Mouse (Mus musculus) layer of hippocampus, adult 2 months (tissue): ENCODE results near the gene Trappc10. TPM values are rescaled to one million over a fixed set of nuclear protein-coding genes. Genes with fewer than 3 reads are reported as not detected.

Source experiments
- DNase-seq, 2 experiments: peaks; one replicate each; pipeline ENCODE4 v3.0.0; 2022; ENCODE audit warnings: low spot score in 2 of 2
- H3K27ac ChIP-seq: fragments of 200-600 bp; 2 replicates; pipeline ENCODE4 v1.8.1; 2022
- H3K4me3 ChIP-seq: fragments of 200-600 bp; 2 replicates; pipeline ENCODE4 v1.8.1; 2022; ENCODE audit warnings: mild to moderate bottlenecking
- CTCF ChIP-seq: fragments of 200-600 bp; conservative IDR thresholded peaks from 2 replicates; pipeline ENCODE4 v1.8.1; 2022; ENCODE audit warnings: antibody characterized with exemption, mild to moderate bottlenecking, moderate library complexity
- total RNA-seq, 2 experiments: library from RNA; stranded (reverse); gene quantifications; 2 replicates each; pipeline ENCODE4 v1.2.3; 2021

The Trappc10 gene
- total RNA-seq, 2 experiments from 2014 or later, result 83.4 to 84.1 TPM

DNA sequence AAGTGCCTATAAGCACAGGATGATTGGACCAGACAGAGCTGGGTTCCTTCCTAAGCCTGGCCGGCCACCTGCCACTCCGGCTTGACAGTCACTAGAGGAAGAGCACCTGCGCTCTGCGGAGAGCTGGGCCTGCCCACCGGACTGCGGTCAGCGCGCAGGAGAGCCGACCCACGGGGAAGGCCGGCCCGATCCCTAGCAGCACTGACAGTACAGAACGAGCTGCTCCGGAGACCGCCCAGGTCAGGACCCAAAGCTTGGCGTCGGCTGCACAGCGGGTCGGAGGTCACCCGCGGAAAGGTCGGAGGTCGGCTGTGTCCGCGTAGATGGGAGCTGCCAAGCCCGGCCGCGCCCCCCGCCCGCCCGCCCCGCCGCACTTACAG lies 393 bp downstream of the Trappc10 start:
- H3K4me3 ChIP-seq, result peak overlapping the region; percentile 80
- TF ChIP-seq CTCF, result no peak
- H3K27ac ChIP-seq, result peak overlapping the region; percentile 97
- no peak for DNase-seq

DNA sequence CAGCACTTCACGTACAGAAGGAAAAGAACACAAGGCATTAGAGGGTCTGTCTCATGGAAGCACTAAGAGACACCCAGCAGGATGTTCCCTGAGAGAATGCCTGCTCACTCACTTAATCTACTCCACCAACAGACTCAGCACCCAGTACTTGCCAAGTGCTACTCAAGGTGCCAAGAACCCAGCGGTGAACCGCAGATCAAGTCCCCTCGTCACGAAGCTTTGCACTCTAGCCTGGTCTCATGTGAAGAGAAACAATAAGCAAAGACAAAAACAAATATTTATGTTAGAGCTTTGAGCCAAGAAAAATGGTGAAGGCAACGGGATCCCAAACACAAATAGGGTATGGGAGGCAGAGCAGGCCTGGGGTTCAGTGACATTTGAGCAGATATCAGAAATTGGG lies 5.5 kb downstream of the Trappc10 start:
- no peak for TF ChIP-seq CTCF
- H3K27ac ChIP-seq, result peak overlapping the region; percentile 51
- no peak overlapping the region for H3K4me3 ChIP-seq
- no peak for DNase-seq

DNA sequence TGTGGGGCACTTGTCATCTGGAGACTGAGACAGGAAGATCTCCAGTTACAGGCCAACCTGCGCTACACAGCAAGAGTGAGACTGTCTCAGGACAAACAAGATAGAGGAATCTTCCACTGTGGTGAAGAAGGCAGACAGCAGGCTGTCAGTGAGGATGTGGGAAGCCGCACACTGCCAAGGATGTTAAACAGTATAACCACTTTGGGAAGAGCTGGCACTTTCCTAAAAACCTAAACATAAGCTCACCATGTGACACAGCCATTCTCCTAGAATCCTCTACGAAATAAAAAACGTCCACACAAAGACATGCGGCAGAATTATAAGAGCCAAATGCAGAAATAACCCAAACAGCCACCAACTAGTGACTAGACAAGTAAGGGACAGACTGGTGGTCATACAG lies 6.1 kb downstream of the Trappc10 start:
- peak overlapping the region; percentile 51; the same call in 1 of the 2 replicates for H3K27ac ChIP-seq
- DNase-seq, result no peak
- H3K4me3 ChIP-seq, result no peak overlapping the region
- TF ChIP-seq CTCF, result no peak

DNA sequence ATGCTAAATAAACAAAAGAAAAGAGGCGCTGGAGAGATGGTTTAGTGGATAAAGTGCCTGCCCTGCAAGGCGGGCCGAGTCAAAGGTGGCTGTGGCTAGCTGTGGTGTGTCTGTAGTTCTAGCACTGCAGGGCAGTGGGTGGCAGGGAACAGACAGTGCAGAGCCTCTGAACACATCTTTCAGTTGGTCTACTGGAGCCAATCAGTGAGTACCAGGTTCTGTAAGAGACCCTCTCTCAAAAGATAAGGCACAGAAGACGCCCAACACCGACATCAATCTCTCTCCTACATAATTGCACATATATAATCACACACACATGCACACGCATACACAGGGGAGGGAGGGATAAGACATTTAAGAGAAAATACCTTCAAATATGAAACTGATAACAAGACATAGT lies 6.6 kb downstream of the Trappc10 start:
- Histone ChIP-seq H3K4me3 (no peak overlapping the region), H3K27ac (peak overlapping the region; percentile 75; the same call in 1 of the 2 replicates)
- DNase-seq, result no peak
- no peak for TF ChIP-seq CTCF

DNA sequence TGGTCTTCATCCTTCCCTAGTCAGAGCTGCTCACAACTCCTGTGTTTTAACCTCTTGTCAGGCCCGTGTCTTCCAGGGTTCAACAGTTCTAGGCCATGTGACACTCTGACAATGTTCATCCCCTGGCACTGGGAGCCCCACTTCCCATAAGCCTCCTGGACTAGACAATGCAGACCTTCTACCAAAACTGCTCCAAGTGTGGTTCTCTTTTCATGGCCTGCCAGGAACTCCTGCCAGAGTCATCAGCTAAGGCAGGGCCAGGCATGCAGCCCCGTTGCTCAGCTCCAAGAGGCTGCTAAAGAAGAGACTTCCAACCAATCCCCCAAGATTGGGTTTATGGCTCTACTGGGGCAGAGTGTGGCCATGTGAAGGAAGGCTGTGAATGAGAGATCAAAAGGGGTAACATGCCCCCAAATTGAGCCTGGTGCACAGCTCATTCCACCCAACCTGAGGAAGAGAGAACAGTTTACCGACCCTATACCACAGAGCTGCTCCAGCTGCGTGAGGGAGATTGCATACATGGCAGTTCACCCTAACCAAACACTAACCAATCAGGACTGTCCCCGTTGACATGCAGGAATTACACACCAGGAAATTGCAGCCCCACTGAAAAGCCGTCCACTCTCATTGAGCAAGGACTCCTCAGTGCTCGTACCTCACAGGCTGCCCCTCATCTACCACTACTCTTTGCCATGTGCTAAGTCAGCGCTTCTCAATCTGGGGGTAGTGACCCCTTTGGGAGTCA lies 7.4 kb downstream of the Trappc10 start:
- DNase-seq, result peak in 1 of 2 experiments; percentile 32
- no peak overlapping the region for H3K4me3 ChIP-seq
- TF ChIP-seq CTCF, result no peak
- peak overlapping the region; percentile 75 for H3K27ac ChIP-seq

DNA sequence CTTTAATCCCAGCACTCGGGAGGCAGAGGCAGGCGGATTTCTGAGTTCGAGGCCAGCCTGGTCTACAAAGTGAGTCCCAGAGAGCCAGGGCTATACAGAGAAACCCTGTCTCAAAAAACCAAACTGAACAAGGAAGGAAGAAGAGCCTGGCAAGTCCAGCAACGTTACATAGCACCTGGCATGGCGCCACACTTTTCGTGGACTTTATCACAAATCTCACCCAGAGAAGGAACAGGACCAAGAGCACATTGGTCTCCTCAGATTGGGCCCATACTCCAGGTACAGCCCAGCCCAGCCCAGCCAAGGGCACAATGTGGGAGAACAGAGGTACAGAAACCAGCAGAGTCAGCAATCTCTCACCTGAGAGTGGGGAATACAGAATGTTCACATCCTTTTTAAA lies 10.7 kb downstream of the Trappc10 start:
- no peak for TF ChIP-seq CTCF
- Histone ChIP-seq H3K27ac (no peak overlapping the region), H3K4me3 (no peak overlapping the region)
- DNase-seq, result no peak

DNA sequence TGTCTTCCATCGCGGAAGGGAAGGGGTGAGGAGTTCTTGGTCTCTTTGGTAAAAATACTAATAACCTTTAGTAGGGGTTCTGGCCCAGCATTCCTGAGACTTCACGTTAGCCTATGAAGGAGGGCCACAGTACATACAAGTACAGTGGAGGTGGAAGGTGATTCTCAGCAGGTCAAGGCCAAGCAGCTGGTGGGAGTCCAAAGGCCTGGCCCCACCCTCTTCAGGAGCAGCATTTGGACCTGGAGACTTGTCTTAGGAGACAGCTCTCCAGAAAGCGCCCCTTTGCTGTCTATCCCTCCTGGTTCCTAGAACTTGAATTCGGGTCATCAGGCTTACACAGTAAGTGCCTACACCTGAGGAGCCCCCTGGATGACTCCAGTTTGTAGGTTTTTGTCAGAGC lies 11.3 kb downstream of the Trappc10 start:
- Histone ChIP-seq H3K4me3 (no peak overlapping the region), H3K27ac (peak overlapping the region; percentile 39; the same call in 1 of the 2 replicates)
- no peak for DNase-seq
- TF ChIP-seq CTCF, result no peak

DNA sequence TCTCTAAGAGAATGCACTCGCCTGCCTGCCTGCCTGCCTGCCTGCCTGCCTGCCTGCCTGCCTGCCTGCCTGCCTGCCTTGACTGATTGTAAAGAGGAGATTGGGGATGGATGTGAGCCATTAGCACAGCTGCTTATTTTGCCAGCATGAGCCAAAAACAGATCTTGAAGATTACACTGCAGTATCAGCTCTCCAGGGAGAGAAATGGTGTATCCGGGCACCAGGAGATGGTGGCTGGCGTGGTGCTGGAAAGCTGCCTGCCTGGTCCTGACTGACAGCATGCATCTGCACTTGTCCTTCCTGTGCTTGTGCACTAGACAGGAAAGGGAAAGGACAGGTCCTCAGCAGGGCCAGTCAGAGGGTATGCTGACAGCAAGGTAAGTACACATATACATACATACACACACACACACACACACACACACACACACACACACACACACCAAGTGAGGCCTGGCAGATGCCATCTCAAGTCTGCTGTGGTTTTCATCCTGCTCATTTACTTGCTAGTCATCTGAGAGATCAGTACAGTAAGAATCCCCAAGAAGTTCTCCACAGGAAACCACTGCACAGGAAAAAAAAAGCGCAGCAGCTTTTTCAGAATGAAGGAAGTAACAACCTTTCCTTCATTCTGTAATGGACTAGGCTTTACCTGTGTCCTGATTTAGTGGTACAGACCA lies 12.0 kb downstream of the Trappc10 start:
- H3K4me3 ChIP-seq, result no peak overlapping the region
- peak in 1 of 2 experiments; percentile 23 for DNase-seq
- no peak for TF ChIP-seq CTCF
- H3K27ac ChIP-seq, result peak overlapping the region; percentile 61; the same call in 1 of the 2 replicates

DNA sequence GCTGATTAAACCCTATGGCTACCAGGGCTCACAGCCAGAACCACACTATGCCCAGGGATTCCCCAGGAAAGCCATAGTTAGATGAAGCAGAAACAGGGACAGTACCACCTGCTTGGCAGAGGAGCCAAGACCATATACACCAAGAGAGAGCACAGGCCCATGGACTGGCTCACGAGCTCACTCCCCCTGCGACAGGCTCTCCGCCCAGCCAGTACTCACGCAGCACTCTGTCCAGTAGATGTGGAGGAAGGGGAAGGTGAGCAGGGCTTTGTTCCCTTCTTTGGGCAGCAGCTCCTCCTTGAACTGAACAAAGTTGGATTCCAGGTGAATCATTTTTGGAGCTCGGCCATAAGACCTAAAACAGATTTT lies 15.9 kb downstream of the Trappc10 start:
- Histone ChIP-seq H3K4me3 (no peak overlapping the region), H3K27ac (peak overlapping the region; percentile 67)
- DNase-seq, result no peak
- no peak for TF ChIP-seq CTCF

DNA sequence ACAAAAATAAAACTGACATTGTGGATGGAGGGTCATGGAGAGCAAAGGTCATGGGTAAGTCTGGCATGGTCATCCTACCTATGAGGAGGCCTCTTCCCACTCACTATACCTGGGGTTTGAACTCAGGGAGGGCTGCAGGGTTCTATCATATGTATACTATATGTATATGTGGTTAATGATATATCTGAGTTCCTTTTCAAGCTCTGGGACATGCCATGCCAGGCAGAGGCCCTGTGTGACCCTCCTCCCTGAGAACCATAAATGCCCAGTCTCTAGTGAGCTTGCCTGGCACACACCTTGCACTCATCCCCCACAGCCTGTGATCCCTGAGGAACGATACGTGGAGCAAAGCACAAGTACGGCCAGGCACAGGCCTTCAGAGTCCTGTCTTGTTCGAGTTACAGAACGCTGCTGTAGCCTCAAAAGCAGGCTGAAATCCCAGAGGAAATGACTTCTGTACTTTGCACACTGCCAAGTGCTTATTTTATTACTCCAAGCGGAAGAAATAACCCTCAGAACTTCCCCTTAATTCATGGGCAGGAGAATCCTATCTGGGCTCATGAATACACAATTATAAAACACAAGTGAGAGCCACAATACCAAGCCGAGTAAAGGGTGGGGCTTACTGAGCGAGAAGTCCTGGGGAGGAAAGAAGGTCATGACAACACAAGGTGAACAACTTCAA lies 16.4 kb downstream of the Trappc10 start:
- peak overlapping the region; percentile 67; the same call in 1 of the 2 replicates for H3K27ac ChIP-seq
- H3K4me3 ChIP-seq, result no peak overlapping the region
- no peak for TF ChIP-seq CTCF
- DNase-seq, result no peak

DNA sequence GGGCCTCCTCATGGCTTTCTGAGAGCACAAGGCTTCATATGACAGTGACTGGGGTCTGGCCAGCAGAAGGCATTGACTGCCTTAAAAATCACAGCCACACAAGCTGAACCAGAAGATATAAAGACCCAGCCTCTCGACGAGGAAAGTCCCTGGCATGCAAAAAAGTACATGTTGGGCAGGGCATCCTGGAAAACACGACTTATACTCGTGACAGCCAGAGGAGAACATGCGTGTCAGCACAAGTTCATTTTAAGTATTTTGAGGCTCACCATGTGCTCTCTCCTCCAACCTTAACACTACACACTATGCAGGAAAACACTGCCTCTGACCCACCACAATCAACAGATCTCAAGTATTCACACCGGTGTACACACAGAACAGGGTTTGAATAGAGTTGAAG lies 20.3 kb downstream of the Trappc10 start:
- TF ChIP-seq CTCF, result no peak
- H3K4me3 ChIP-seq, result no peak overlapping the region
- DNase-seq, result no peak
- peak overlapping the region; percentile 76; the same call in 1 of the 2 replicates for H3K27ac ChIP-seq

DNA sequence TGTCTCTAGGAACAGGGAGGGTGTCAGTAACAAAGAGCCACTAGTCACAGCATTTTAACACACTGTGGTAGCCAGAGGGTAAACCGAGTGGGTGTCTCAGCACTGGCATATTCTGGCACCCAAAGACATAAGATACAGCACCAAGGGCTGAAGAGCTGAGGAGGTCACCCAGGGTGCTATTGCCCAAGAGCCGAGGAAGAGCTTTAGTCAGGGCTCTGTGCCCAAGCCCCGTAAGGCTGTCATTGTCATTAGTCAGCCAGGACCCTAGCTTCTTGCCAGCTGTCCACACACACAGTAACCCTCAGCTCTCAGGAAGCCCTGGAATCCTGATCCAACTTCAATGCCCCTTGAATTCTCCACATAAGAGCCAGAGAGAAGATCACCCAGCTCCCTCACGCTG lies 21.5 kb downstream of the Trappc10 start:
- no peak overlapping the region for H3K4me3 ChIP-seq
- no peak for DNase-seq
- peak overlapping the region; percentile 76 for H3K27ac ChIP-seq
- TF ChIP-seq CTCF, result no peak

DNA sequence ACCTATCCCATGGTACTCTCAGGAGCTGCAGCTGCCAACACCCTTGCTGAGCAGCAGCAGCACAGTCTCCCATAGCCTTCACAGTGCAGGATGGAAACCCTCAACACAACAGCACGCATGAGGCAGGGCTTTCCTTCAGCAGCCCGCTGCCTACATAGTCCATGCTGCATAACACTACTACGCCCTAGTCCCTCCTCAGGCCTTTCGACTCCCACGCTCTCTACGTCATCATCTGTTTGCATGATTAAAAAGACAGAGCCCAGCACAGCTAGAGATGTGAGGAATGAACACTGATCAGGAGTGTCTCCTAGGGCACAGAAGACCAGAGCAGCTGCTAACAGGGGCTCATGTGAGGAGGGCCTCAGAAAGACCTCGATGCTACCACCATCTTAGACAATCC lies 23.1 kb downstream of the Trappc10 start:
- DNase-seq, result peak in 1 of 2 experiments; percentile 37

More for the DNA sequence above, 23.1 kb downstream of the Trappc10 start:
- Histone ChIP-seq H3K4me3 (no peak overlapping the region), H3K27ac (peak overlapping the region; percentile 76)
- TF ChIP-seq CTCF, result no peak
